Mouse (Mus musculus) lung, adult 2 months (tissue): ENCODE data around the gene Dusp21.

ENCODE experiments used
- CTCF ChIP-seq: fragments of 200-500 bp; IDR thresholded peaks from 2 replicates; pipeline ENCODE4 v1.5.1; 2011; ENCODE audit warnings: mild to moderate bottlenecking, low read length, control low read depth; ENCODE audit not compliant: insufficient read depth
- POLR2A ChIP-seq: fragments of 200-500 bp; IDR thresholded peaks from 2 replicates; pipeline ENCODE4 v1.6.1; 2011; ENCODE audit warnings: low read depth, mild to moderate bottlenecking, control low read depth, low read length, borderline replicate concordance; ENCODE audit errors: extremely low read depth

DNA sequence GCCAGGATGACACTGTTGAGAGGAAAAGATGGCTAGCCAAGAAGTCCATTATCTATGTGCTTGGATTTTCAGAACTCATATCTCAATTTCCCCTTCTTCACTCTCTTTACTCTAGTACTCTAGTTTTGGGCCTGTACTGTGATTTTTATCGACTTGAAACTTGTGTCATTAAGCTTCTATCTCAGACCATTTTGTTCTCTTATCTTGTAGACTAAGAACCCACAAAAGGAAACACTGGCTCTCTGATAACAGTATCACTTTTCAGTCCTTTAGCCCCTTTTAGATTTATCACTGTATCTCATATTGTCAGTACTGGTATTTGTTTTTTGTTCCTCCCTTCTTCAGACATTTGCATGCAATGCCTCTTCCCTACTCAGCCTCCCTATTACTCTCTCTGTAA, 33.8 kb downstream of the Dusp21 start:
- no peak for TF ChIP-seq CTCF
- TF ChIP-seq POLR2A, result no peak
